Mouse (Mus musculus) lung, postnatal 25 days (tissue): ENCODE results near the gene Lmna.
A peak's percentile ranks its signal among the peaks of the same experiment; 100 is the strongest.

Experiments
- DNase-seq: peaks from one replicate; pipeline ENCODE4 v3.0.0; 2022; ENCODE audit warnings: low spot score

Lmna gene

GRCm38 (mm10) chr3:88509692-88510420, at the start of gene Lmna:
Gene Lmna (minus strand): TSS chr3:88509956.
- DNase-seq, result peak; percentile 97

DNA sequence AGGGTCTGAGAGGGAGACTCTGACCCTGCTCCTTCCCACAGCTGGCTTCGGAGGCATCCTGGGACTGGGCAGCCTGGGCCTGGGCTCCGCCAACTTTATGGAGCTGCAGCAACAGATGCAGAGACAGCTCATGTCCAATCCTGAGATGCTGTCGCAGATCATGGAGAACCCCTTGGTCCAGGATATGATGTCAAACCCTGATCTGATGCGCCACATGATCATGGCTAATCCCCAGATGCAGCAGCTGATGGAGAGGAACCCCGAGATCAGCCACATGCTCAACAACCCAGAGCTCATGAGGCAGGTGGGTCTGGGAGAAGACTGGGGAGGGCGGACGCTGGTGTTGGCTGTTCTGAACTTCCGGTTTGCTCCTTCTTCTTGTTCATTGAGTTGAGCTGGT, 46.9 kb upstream of the Lmna start:
- DNase-seq, result no peak

GRCm38 (mm10) chr3:88555731-88556130, 46.0 kb upstream of the Lmna start:
- DNase-seq, result no peak

- DNase-seq, result no peak
Measured at GRCm38 (mm10) chr3:88555069-88555605, 45.4 kb upstream of the Lmna start.

DNA sequence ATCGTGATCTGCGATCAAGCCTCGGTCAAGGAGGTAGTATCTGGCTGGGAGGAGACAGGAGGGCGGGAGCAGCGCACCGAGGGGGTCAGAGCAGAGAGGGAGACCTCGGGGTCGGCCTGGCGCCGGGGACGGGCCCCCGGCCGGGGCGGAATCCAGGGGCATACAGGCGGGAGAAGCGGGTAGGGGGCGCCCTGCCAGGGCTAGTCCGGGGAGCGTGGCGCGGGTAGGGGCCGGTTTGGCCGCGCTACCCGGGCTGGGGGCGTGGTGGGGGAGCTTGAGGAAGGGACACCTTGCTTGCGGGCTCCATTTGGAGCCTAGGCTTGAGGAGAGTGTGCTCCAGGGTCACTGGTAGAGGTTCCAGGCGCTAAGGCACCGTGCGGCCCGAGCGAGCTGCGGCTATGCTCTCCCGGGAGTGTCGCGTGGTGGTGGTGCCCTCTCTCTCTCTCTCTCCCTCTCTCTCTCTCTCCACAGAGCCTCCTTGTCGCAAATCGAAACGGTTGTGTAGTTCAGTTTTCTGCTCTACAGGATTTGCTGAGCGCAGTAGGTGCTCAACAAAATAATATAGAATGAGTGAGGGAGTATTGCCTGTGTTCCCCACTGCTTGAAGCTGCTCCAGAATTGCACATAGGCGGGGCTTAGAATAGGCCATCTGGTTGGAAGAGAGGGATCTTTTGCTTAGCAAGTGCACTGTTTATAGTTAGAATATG, 44.3 kb upstream of the Lmna start:
- peak; percentile 39 for DNase-seq

- peak; percentile 92 for DNase-seq
Measured at GRCm38 (mm10) chr3:88553525-88553879, 43.7 kb upstream of the Lmna start, which contains the start of gene Ubqln4. Gene Ubqln4 (plus strand): TSS chr3:88553758.

GRCm38 (mm10) chr3:88552676-88553524, 43.1 kb upstream of the Lmna start, which contains the start of gene Lamtor2:
Gene Lamtor2 (minus strand): TSS chr3:88553074.
- peak; percentile 99 for DNase-seq

- no peak for DNase-seq
Measured at GRCm38 (mm10) chr3:88552082-88552645, 42.4 kb upstream of the Lmna start.

- no peak for DNase-seq
Measured at GRCm38 (mm10) chr3:88551586-88551985, 41.8 kb upstream of the Lmna start.

DNA sequence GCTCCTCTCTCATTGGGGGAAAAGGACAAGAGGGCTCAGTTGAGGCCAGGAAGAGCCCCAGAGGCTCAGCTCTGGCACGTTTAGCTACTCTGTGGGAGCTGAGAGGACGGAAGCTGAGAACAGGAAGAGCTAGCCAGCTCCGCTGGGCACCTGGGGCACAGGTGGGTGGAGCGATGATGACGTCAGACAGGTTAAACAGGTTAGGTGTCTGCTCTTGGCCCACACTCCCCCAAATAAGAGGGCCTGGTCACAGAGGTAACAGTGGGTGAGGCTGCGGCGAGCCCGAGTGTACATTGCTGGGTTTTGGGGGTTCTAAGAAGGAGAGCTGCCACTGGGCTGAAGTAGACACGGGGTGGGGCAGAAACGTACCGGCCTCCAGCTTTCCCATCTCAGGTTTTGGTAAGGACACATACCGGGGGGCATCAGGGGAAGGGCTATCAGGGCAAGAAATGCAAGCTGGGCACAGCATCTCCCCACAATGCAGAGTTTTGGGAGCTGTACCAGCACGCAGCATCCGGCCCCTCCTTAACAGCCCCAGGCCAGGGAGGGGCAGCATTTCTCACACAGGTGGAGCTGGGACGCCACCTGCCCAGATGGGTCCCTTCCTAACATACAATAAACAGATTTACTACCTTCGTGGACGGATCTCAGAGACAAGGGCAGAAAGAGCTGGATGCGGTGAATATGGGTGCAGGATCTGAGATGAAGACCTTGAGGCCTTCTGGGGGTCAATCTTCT, 38.6 kb upstream of the Lmna start, which contains the start of gene Rab25:
Gene Rab25 (minus strand): TSS at position 121 of the 738 bp plus-strand sequence.
- DNase-seq, result peak; percentile 86

- no peak for DNase-seq
Measured at GRCm38 (mm10) chr3:88546674-88547418, 37.1 kb upstream of the Lmna start.

DNA sequence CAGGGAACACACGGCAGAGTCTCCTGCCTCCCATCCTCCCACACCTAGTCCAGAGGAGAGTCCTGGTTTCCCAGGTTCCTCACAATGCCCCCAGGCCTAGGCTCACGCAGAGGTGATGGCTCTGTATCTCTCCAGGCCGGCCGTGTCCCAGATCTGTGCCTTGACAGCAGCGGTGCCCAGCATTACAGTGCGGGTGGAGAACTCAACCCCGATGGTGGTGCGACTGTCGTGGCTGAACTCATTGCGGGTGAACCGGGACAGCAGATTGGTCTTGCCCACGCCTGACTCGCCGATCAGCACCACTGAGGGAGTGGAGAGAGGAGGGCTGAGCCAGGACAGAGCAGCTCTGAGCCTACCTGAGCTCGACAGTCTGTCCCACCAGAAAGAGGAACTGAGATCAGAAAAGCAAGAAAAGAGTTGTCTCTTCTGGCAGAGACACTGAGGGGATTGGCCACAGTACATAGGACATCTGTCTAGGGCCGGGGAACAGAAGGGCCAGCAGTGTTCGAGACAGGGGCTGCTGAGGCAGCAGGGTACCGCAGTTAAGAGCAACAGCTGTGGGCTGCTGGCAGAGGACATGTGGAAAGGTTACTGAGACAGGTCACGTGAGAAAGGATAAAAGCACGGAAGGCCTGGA, 35.3 kb upstream of the Lmna start:
- DNase-seq, result no peak

DNA sequence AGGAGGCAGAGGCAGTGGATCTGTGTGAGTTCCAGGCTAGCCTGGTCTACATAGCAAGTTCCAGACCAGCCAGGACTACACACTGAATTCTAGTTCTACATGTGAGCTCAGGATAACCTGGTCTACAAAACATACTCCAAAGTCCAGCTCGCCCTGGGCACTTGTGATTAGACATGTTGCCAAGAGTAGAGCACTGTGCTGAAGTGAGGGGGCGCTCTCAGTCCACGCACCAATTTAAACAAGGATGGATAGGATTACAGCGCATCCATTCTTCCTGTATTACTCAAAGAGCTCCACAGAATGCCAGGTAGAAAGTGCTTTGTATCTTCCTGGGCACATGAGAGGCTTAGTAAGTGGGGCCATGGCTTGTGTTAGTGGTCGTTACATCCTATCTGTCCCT, 34.8 kb upstream of the Lmna start:
- DNase-seq, result peak; percentile 42

DNA sequence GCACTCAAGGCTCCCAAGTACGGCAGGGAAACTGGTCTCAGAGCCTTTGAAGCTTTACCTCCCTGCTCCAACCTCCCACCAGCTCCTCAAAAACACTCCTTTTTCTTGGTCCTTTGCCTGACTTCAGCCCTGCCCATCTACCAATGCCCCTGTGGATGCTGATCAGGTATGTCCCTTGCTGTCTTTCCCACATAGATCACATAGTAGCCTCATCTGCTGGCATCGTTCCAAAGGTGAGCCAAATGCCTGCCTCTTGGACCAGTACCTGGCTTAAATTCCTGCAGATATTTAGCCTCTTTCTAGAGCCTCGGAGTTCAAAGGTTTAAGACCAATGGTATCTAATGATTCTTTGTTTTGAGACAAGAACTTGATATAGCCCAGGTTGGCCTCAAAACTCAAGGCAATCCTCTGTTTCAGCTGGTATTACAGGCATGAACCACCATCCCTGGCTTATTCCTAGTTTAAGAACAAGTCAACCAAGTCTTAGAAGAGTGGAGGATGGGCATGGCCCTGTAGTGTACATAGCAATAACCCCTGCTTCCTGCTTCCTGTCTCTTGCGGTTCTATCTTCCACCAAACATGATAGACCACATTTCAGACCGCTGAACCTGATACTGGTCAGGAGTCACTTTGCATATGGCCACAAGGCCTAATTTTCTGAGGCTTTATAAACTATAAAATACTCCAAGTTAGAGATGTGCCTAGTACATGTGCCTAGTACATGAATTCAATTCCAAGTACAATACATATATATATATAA, 34.1 kb upstream of the Lmna start:
- DNase-seq, result no peak

- DNase-seq, result no peak
Measured at GRCm38 (mm10) chr3:88543174-88543573, 33.4 kb upstream of the Lmna start.

- no peak for DNase-seq
Measured at GRCm38 (mm10) chr3:88542486-88542885, 32.7 kb upstream of the Lmna start.

GRCm38 (mm10) chr3:88541622-88542401, 32.1 kb upstream of the Lmna start:
- DNase-seq, result no peak

DNA sequence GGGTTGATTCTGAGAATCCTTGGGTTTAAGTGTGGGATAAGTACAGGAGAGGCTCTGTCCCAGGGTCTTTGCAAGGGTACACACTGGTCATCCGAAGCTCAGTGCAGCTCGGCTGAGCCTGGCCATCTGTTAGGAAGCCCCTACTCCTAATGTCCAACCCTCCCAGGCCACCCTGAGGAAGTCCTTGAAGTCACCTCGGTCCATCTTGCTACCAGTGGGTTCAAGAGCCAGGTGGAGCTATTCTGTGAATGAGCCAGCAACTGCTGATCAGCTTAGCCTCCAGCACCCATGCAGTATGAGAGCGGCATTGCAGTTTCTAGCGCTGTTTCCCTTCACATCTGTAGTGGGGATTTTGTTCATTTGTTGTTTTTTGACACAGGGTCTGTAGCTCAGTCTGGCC, 30.3 kb upstream of the Lmna start:
- DNase-seq, result no peak
